Mouse (Mus musculus) T-helper 2 cell (primary cell): ENCODE data around the gene Rpl37.

Experiments used
- in situ Hi-C: fragments of 300-600 bp; cut with MboI, MseI; formaldehyde crosslinking; loops from one replicate; pipeline ENCODE4 v1.15.1; 2025; ENCODE audit warnings: high pct_unique_total_duplicates

Gene Rpl37

DNA sequence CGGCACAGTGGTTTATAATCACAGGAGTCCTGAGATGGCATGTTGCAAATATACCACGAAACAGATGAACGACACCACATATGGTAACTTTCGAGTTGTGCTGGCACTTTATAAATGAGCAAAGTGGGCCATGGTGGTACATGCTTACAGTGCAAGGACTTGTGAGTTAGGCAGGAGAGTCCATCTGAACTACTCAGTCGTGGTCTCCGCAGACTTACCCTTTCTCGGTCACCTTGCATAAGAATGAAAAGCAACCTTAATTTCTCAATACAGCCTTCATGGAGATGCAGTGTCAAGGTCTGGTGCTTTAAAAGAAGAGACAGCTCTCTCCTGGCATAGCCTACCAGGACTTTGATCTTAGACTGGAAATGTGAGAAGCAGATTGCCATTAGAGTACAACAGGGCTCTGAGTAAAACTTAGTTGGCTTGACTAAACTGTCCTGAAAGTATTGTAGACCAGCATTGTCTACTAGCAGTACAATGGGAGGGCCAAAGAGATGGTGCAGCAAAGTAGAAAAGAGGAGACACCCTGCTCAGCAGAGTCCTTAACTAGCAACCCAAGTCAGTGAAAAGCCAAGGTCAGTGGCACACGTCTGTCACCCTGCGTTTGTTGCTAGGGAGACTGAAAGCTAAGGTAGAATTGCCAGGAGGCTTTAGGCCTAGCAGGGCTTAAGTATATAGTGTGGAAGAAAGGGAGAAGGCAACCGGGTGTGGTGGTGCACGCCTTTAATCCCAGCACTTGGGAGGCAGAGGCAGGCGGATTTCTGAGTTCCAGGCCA is 5.3 kb downstream of the Rpl37 start:
- in situ Hi-C loops = loop anchor here (25.0 kb wide), 1 partner anchor 1134 kb away; the partner anchor contains the start of genes AW549877 and Fbxo4

DNA sequence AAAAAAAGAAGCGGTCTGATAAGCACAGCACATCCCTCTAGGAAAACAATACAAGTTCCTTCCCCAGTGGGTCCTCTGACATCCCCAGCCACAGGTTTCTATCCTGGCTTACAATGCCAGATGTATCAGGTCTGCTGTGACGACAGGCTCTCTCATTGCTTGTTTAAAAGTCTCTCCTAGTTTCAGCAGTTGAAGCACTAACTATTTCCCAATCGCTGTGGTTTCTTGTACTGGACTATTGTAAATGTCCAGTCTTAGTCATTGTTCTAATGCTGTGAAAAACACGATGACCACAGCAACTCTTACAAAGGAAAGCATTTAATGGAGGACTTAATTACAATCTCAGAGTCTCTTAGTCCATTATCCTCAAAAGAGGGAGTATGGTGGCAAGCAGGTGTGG is 10.0 kb downstream of the Rpl37 start:
- in situ Hi-C loops = loop anchor here (25.0 kb wide), 1 partner anchor 1461 kb away; no protein-coding TSS in a partner anchor

DNA sequence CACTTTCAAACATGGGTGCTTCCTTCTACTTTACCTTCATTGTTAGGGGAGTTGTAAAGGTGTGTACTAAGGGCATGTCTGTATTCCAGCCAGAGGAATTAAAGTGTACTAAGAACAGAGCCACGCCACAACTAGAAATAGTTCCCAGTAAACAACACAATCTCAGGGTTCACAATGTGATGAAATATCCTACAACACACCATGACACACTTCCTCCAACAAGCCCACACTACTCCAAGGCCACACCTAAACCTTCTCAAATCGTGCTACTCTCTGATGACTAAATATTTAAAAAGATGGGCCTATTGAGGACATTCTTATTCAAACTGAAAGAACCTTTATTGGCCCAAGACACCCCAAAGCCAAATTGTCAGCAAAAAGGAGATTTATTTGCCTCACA is 11.0 kb downstream of the Rpl37 start:
- in situ Hi-C loops = loop anchor here (25.0 kb wide), 1 partner anchor 1460 kb away; no protein-coding TSS in a partner anchor

DNA sequence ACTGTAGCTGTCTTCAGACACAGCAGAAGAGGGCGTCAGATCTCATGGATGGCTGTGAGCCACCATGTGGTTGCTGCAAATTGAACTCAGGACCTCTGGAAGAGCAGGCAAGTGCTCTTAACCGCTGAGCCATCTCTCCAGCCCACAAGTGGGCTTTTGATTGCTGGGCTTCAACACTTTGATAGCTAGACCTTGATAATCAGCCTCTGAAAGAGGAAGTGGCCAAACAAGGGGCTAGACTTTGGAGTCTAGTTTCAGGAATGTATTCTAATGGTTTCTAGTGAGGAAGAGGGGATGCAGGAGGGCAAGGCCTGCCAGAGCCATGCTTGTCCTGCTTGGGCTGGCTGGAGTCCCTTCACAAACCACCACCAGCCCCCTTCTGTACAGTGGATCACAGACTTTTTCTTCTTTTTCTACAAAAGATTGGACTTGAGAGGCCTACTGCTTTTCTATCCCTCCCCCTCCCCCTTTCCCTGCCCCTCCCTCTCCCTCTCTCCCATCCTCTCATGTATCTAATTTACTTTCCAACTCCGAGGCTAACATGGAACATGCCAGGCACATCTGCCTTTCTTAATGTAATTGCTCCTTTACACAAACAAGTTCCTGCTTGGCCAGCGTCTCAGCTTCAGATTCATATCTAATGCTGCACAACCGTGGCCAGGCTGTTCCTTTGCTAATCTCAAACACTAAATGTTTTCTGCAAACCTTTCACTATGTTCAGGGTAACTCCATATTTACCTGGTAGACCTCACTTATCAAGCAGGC is 11.9 kb downstream of the Rpl37 start:
- in situ Hi-C loops = loop anchor here (25.0 kb wide), 1 partner anchor 1459 kb away; no protein-coding TSS in a partner anchor

DNA sequence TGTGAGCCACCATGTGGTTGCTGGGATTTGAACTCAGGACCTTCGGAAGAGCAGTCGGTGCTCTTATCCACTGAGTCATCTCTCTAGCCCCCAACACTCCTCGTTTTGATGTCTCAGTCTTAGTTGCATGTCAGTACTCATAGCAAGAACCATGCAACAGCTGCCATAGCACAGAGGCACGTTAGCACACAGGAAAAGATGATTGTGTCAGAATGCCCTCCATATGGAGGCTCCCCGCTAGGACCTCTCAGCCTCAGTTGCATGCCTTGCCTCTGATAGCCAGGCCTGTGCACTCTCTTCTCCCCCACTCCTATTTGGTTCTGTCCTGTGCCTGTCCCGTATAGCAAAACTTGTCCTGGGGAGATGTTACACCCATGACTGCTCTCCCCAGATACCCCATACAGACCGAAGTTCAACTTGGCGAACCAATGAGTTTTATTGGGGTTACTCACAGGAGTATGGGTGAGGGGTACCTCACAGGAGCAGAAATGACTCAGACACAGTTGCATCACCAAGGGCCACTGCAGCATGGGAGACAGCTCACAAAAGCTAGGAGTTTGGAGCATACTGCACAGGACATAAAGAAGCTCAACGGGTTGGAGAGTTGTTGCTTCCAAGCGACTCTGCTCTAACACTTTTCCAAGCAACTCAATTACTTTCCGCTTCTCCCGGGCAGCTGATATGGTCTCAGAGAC is 12.8 kb downstream of the Rpl37 start:
- in situ Hi-C loops = loop anchor here (25.0 kb wide), 1 partner anchor 1458 kb away; no protein-coding TSS in a partner anchor

DNA sequence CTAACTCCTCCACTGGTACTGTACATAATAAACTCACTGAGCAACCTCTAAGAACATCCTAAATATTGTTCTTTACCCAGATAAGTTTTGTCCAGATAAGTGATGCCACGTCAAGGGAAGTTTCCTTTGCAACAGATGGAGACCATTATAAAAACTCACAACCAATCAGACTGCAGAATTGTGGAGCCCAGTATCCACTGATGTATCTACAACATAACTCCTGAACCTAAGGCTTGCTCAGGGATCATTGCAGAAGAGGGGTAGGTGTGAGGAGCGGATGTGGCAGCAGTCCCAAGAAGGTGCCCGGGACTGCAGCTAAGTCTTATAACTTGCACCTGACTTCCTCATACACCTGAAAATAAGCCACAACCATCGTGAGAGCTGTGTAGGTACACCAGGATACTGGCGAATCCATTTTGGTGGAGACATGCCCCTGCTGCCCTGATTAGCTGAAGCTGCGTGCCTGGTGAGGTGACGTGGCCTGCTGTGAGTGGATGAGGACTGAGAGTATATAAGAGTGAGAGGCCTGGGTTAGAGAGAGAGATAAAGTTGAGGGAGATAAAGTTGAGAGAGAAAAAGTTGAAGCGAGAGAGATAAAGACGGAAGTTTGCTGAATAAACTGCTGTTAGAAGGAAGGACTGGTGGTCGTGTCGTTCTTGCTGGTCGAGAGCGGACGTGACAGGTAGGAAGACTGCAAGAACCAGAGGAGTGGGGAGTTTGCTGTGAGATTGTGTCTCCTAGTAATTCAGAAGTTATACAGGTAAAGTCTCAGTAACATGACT is 14.6 kb downstream of the Rpl37 start:
- in situ Hi-C loops = loop anchor here (25.0 kb wide), 1 partner anchor 1456 kb away; no protein-coding TSS in a partner anchor

DNA sequence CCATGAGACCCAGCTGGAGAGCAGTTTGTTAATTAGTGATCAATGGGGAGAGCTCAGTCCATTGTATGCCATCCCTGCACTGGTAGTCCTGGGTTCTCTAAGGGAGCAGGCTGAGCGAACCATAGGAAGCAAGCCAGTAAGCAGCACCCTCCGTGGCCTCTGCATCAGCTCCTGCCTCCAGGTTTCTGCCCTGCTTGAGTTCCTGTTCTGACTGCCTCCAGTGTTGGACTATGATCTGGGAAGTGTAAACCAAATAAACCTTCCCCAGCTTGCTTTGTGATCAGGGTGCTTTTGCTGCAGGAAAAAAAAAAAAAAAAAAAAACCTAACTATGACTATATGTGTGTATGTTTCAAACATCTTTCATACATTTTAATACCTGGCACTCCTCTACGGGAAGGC is 16.9 kb downstream of the Rpl37 start:
- in situ Hi-C loops = loop anchor here (25.0 kb wide), 1 partner anchor 1454 kb away; no protein-coding TSS in a partner anchor

DNA sequence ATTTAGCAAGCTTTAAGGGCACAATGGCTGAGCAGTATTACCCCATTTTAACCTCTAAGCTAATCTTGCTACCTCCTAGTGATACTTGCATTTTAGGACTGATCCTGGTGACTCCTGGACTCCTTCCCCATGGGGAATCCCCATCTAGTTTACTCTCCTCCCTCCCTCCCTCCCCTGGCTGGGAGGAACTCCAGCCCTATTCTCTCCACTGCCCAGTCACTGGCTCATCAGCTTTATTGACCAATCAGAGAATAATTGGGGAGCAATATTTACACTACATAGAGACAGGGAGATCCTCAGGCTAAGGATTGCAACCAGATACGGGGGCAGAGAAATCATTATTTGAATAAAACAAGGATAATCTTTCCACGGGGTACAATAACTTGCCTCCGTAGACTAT is 17.7 kb downstream of the Rpl37 start:
- in situ Hi-C loops = loop anchor here (25.0 kb wide), 1 partner anchor 1453 kb away; no protein-coding TSS in a partner anchor

DNA sequence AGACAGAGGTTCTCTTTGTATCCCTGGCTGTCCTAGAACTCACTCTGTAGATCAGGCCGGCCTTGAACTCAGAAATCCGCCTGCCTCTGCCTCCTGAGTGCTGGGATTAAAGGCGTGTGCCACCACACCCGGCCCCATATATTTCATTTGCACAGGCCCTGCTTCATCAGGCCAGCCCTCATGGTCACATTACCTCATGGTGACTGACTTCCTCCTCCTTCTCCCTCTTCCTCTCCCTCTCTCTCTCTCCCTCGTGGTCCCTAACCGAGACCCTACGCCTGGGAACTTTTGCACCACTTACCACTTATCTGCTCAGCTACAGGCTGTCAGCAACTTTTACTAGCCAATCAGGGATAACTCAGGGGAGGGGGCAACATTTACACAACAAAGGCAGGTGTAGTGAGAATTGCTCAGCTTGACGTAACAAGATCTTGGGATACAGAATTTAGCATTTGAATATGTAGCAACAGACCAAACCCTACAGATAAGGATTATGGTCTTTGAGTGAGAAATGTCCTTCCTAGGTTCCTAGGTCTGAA is 18.6 kb downstream of the Rpl37 start:
- in situ Hi-C loops = loop anchor here (25.0 kb wide), 1 partner anchor 1452 kb away; no protein-coding TSS in a partner anchor

DNA sequence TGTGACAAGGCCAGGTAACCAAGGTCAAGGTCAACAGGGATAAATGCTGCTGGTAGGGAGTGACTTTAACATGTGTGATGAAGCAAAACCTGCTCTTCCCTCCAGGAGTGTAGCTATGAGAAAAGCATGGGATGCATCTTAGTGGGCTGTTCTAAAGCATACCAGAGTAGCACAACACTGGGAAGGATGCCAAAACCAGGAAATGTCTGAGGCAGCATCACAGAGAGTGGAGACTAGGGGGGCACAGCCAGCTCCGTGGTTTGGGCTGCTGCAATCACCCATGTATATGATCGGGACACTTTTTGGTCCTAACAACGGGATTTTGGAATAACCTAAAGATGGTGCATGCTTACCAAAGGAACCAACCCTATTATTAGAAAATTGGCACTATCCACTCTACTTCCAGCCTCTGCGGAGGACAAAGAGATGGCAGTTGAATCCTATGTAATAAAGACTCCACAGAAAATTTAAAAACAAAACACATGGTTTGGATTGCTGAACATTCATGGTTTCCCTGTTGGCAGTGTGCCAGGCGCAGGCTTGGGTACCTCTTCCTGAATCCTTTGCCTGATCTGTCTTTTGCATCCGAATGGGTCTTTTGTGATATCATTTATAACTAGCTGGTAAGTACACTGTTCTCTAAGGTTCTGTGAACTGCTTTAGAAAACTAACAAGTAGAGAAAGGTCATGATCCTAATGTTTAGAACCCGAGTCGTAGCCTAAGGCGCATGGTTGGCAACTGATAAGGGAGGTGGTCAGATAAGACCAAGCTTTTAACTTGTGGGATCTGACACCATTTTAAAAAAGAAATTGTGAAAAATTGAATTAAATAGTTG is 21.8 kb downstream of the Rpl37 start:
- in situ Hi-C loops = loop anchor here (25.0 kb wide), 1 partner anchor 1449 kb away; no protein-coding TSS in a partner anchor

DNA sequence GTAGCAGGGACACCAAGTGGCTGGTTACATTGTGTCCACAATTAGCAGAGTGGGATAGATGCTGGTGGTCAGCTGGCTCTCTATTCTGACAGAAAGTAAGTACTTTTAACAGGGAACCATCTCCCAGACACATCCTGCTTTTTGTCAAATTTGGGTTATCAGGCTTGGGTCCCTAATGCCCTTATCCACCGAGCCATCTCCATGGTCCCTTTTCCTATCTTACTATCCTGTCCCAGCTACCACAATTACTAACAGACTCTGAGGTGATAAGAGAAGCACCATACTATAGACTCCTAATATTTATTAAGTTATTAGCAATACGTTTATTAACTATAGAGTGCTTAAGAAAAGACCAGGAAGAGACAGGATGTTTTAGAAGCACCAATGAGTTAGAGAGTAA is 22.9 kb downstream of the Rpl37 start:
- in situ Hi-C loops = loop anchor here (25.0 kb wide), 1 partner anchor 1448 kb away; no protein-coding TSS in a partner anchor

DNA sequence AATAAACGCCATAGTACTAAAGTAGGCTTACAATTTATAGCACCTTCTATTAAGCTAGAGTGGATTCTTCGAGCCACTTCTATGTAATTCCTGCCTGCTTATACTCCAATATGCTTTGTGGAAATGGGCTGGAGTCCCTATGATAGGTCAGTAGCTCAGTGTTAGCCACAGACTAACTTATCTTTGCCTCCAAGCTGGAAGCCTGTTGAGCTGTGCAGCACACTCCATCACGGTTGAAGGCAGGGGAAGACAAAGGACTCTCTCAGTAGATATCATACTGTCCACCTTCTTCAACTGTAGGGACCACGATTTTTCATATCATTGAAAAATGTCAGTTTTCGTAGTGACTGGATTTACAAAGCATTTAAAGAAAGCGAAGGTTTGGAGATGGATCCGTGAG is 23.4 kb downstream of the Rpl37 start:
- in situ Hi-C loops = loop anchor here (25.0 kb wide), 1 partner anchor 1447 kb away; no protein-coding TSS in a partner anchor

DNA sequence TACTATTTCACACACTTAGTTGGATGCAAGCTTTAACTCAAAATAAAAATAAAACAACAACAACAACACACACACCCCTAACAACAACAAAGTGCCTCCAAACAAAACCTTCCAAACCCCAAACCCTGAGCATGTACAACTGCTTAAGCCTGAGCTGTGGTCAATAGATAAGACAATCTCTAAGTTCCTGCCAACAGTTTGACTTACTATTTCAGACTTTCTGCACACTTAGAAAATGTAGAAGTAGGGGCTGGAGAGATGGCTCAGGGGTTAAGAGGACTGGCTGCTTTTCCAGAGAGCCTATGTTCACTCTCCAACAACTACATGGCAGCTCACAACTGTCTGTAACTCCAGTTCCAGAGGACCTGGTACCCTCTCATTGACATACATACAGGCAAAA is 23.9 kb downstream of the Rpl37 start:
- in situ Hi-C loops = loop anchor here (25.0 kb wide), 1 partner anchor 1447 kb away; no protein-coding TSS in a partner anchor

DNA sequence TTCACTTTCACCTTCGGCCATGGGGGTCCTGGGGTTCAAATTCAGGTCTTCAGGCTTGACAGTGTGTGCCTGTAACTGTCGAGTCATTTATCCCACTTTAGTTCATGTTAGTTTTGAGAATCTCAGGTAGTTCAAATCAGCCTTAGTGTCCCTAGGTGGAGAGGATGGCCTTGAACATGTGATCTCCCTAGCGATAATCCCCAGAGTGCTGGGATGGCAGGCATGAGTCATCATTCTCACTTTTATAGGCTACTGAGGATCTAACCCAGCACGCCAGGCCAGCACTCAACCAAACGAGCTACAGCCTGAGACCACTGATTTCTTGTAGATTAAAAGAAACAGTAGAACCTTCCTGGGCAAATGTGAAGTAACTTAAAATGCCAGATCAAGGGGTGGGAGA is 25.6 kb downstream of the Rpl37 start:
- in situ Hi-C loops = loop anchor here (25.0 kb wide), 1 partner anchor 1445 kb away; no protein-coding TSS in a partner anchor

DNA sequence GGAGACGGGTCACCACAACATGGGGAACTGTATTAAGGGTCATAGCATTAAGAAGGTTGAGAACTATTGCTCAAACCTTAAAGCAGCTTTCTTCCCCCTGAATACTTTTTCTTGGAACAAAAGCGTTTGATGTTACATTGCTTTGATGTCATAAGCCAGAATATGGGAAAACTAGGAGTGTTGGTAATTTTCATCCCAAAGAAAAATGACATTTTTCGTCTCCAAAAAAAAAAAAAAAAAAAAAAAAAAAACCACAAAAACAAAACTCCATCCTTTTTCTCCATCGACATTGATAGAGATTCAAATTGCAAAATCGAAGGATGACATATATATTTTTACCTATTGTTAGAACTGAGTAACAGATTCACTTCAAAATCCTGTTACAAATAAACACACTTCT is 26.3 kb downstream of the Rpl37 start:
- in situ Hi-C loops = loop anchor here (25.0 kb wide), 1 partner anchor 1445 kb away; no protein-coding TSS in a partner anchor

DNA sequence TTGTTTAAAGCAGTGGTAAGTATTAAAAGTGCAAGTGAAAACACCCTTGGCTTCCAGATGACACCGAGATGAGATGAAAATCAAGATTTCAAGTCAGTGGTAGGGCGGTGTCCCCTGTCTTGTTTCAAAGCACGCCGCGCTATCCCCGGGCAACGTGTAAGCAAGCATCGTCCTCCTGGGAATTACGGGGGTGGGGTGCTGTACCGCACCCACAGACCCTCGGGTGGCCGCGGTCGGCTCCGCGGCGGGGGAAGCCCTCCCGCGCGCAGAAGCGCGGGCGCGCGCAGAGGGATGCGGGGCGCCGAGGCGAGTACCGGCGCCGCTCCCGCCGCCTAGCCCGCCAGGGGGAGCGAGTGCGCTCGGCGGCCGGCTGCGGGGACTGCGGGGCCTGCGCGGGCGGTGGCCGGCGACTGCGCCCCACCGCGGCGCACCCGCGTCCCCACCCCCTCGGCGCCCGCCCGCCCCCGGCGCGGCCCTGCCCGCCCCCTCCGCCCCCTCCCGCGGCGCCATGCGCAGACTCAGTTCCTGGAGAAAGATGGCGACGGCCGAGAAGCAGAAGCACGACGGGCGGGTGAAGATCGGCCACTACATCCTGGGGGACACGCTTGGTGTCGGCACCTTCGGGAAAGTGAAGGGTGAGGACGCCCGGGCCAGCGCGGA is 27.0 kb downstream of the Rpl37 start, which contains the start of gene Prkaa1:
Prkaa1 (plus strand) TSS at position 501 of the 660 bp plus-strand sequence.
- in situ Hi-C loops = loop anchor here (25.0 kb wide), 1 partner anchor 1444 kb away; no protein-coding TSS in a partner anchor

DNA sequence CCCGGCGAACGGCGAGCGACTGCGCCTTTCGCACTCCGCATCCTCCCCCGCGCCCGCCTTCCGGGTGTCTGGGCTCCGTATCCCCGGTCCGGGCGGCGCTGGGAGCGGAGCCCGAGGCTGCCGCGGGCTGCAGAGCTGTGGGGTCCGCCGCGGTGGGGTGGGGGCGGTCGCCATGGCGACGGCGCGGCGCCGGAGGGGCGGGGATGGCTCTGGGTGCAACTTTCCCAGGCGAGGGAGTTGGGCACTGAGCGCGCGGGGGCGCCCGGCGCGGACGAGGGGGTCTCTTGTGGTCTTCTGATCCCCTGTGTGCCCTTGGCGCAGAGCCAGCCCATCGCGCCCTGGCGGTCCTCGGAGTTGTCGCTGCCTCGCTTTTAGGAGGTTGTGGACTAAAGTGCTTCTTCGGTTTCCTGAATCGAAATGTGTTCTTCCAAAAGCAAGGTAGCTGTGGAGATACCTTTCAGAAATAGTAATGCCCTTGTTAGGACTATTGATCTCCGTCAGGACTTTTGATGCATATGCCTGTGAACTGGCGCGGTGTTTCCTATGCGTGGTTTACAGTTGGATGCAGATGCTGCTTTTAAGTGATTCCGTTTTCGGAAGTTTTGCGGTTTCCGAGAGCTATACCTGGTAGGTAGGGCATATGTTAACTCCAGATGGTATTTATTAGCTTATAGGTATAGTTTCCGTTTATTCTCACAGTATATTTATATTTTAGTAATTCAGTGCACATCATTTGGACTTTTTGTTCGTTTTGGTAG is 27.8 kb downstream of the Rpl37 start:
- in situ Hi-C loops = loop anchor here (25.0 kb wide), 1 partner anchor 1443 kb away; no protein-coding TSS in a partner anchor
